Mouse (Mus musculus) kidney, adult 2 months (tissue): ENCODE data around the gene Sgip1. TPM values are rescaled to one million over a fixed set of nuclear protein-coding genes. Genes with fewer than 3 reads are reported as not detected.

ENCODE experiments used
- DNase-seq: peaks from one replicate; pipeline ENCODE4 v3.0.0; 2021
- H3K27ac ChIP-seq: fragments of 200-500 bp; 2 replicates; pipeline ENCODE4 v1.5.1; 2012; ENCODE audit warnings: low read depth, low read length, control low read depth, inconsistent platforms; ENCODE audit not compliant: insufficient read depth
- H3K27me3 ChIP-seq: fragments of 200-500 bp; replicated peaks from 2 replicates; pipeline ENCODE4 v1.6.1; 2012; ENCODE audit warnings: mild to moderate bottlenecking, moderate library complexity, low read length, inconsistent platforms; ENCODE audit not compliant: control insufficient read depth, insufficient read depth
- H3K36me3 ChIP-seq: fragments of 200-500 bp; 2 replicates; pipeline ENCODE4 v1.6.1; 2012; ENCODE audit warnings: mild to moderate bottlenecking, moderate library complexity, low read length, inconsistent platforms; ENCODE audit not compliant: control insufficient read depth, insufficient read depth
- H3K4me1 ChIP-seq: fragments of 200-500 bp; 2 replicates; pipeline ENCODE4 v1.6.1; 2011; ENCODE audit warnings: low read length; ENCODE audit not compliant: control insufficient read depth, insufficient read depth
- H3K4me3 ChIP-seq: fragments of 200-500 bp; 2 replicates; pipeline ENCODE4 v1.5.1; 2011; ENCODE audit warnings: mild to moderate bottlenecking, low read depth, low read length, control low read depth; ENCODE audit not compliant: insufficient read depth
- CTCF ChIP-seq: fragments of 200-500 bp; conservative IDR thresholded peaks from 2 replicates; pipeline ENCODE4 v1.5.1; 2011; ENCODE audit warnings: low read depth, mild to moderate bottlenecking, control low read depth, low read length, moderate library complexity, mixed read lengths; ENCODE audit not compliant: insufficient read depth, insufficient read length
- POLR2A ChIP-seq: fragments of 200-500 bp; IDR thresholded peaks from one replicate; pipeline ENCODE4 v1.6.1; 2011; ENCODE audit warnings: low read depth, low read length, control low read depth
- WGBS: fragments of 180-500 bp; shearing (Covaris S2); methylation state at CpG from one replicate; pipeline ENCODE4 v1.1.7; 2018; 5-methylcytosine and 5-hydroxymethylcytosine counted together
- polyA plus RNA-seq: library from polyadenylated mRNA; depleted of rRNA; stranded (reverse); fragments of >200 nt; gene quantifications from 2 replicates; pipeline ENCODE4 v1.2.3, GENCODE M21; 2012

The Sgip1 gene
- polyA plus RNA-seq, 1 experiment: 1.1 TPM

- no peak for DNase-seq
- Histone ChIP-seq H3K4me1 (no peaks in the 10 kb centered on the region), H3K36me3 (no peaks in the 10 kb centered on the region), H3K27me3 (no peaks in the 10 kb centered on the region; the same call in 1 of the 2 replicates), H3K27ac (no peak overlapping the region), H3K4me3 (no peak overlapping the region)
- WGBS: 71% methylated on average over 7 of the region's 7 CpGs
- TF ChIP-seq POLR2A (no peak), CTCF (no peak)
These were observed 189.6 kb downstream of the Sgip1 start for GRCm38 (mm10) chr4:102930679-102931078.

- WGBS: 83% methylated on average over 3 of the region's 3 CpGs
- no peaks in the 10 kb centered on the region for H3K4me1 ChIP-seq
These were observed 199.2 kb downstream of the Sgip1 start for GRCm38 (mm10) chr4:102940266-102940665.

GRCm38 (mm10) chr4:102940738-102941137, 199.6 kb downstream of the Sgip1 start:
- DNase-seq: no peak
- no peaks in the 10 kb centered on the region for H3K4me1 ChIP-seq
- H3K27me3 ChIP-seq: no peaks in the 10 kb centered on the region
- H3K4me3 ChIP-seq: no peak overlapping the region
- H3K27ac ChIP-seq: no peak overlapping the region
- H3K36me3 ChIP-seq: no peaks in the 10 kb centered on the region
- TF ChIP-seq CTCF: no peak
- no peak for TF ChIP-seq POLR2A
- WGBS: 85% methylated on average over 4 of the region's 4 CpGs

More at GRCm38 (mm10) chr4:102940266-102940665, 199.2 kb downstream of the Sgip1 start:
- DNase-seq: no peak
- Histone ChIP-seq H3K27ac (no peak overlapping the region), H3K27me3 (no peaks in the 10 kb centered on the region), H3K36me3 (no peaks in the 10 kb centered on the region), H3K4me3 (no peak overlapping the region)
- TF ChIP-seq CTCF: no peak
- no peak for TF ChIP-seq POLR2A

GRCm38 (mm10) chr4:102944325-102944724, 203.2 kb downstream of the Sgip1 start:
- no peaks in the 10 kb centered on the region for H3K4me1 ChIP-seq
- no peak overlapping the region for H3K4me3 ChIP-seq
- no peaks in the 10 kb centered on the region for H3K36me3 ChIP-seq
- H3K27me3 ChIP-seq: no peaks in the 10 kb centered on the region
- WGBS: 70% methylated on average over 6 of the region's 6 CpGs
- no peak overlapping the region for H3K27ac ChIP-seq
- DNase-seq: no peak
- TF ChIP-seq POLR2A: no peak
- TF ChIP-seq CTCF: no peak

GRCm38 (mm10) chr4:102952476-102952875, 211.4 kb downstream of the Sgip1 start:
- Histone ChIP-seq H3K27ac (no peak overlapping the region), H3K36me3 (no peaks in the 10 kb centered on the region), H3K27me3 (no peaks in the 10 kb centered on the region), H3K4me3 (no peak overlapping the region), H3K4me1 (no peaks in the 10 kb centered on the region)
- DNase-seq: no peak
- 66% methylated on average over 2 of the region's 2 CpGs for WGBS
- TF ChIP-seq CTCF (no peak), POLR2A (no peak)

GRCm38 (mm10) chr4:102955294-102955956, 214.3 kb downstream of the Sgip1 start:
- TF ChIP-seq CTCF (no peak), POLR2A (no peak)
- Histone ChIP-seq H3K36me3 (no peaks in the 10 kb centered on the region), H3K4me3 (no peak overlapping the region), H3K27ac (no peak overlapping the region), H3K27me3 (no peaks in the 10 kb centered on the region), H3K4me1 (no peaks in the 10 kb centered on the region)
- 68% methylated on average over 17 of the region's 17 CpGs for WGBS
- DNase-seq: no peak

GRCm38 (mm10) chr4:102959409-102959808, 218.3 kb downstream of the Sgip1 start:
- TF ChIP-seq POLR2A: no peak
- TF ChIP-seq CTCF: no peak
- Histone ChIP-seq H3K4me1 (no peaks in the 10 kb centered on the region), H3K27me3 (no peaks in the 10 kb centered on the region), H3K4me3 (no peak overlapping the region), H3K36me3 (no peaks in the 10 kb centered on the region), H3K27ac (no peak overlapping the region)
- WGBS: 87% methylated on average over 5 of the region's 5 CpGs
- no peak for DNase-seq
